Mouse (Mus musculus): ENCODE data around the gene Cib1. TPM values are rescaled to one million over a fixed set of nuclear protein-coding genes. Genes with fewer than 3 reads are reported as not detected.

Gene Cib1
- polyA plus RNA-seq, 1 experiment from 2014 or later = 26.0 TPM

DNA sequence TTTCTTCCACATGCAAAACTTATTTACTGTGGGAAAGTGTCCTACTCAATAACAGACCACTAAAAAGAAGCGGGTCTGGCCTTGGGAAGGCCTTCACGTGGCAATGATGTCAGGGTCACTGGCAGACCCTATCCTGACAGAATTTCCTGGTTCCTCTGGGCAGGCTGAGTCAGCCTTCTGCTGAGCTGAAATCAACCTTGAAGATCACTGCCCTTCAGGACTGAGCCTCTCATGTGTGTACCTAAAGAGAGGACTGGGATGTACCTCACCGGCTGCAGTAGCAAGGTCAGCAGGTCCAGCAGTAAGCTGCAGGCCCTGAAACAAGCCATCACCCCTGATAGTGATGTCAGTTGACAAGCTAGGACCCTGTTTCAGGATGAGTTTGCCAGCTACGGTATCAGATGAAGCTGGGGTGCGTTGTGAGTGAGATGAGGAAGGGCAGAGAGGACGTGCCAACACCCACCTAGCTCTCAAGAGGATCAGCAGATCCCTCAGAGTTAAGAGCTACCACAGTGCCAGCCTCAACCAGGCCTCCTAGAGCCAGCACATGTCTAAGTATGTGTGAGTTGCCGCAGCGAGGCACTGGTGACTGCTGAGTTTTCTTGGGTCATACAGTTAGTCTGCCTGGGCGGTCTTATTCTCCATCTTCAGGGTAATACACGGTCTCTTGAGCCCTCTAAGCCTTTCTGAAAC is 54.4 kb downstream of the Cib1 start:
- H3K9ac ChIP-seq (ENCODE audit: low read depth, low read length) = no peak overlapping the region
- no peaks in the 10 kb centered on the region for H3K36me3 ChIP-seq (ENCODE audit: control insufficient read depth, insufficient read depth, low read length)
- no peaks in the 10 kb centered on the region for H3K27me3 ChIP-seq (ENCODE audit: control insufficient read depth, insufficient read depth, low read depth, low read length)
- H3K4me1 ChIP-seq (ENCODE audit: control insufficient read depth, insufficient read depth, low read length) = no peaks in the 10 kb centered on the region
- H3K4me2 ChIP-seq (ENCODE audit: low read length) = no peak overlapping the region
- no peak for ATAC-seq
- H3K27ac ChIP-seq (ENCODE audit: low read length) = no peak overlapping the region
- H3K4me3 ChIP-seq (ENCODE audit: low read depth, low read length) = no peak overlapping the region
- H3K9me3 ChIP-seq (replicated peaks; ENCODE audit: control insufficient read depth, low read length, poor library complexity, severe bottlenecking) = no peaks in the 10 kb centered on the region
- WGBS = 91% methylated on average over 10 of the region's 10 CpGs

DNA sequence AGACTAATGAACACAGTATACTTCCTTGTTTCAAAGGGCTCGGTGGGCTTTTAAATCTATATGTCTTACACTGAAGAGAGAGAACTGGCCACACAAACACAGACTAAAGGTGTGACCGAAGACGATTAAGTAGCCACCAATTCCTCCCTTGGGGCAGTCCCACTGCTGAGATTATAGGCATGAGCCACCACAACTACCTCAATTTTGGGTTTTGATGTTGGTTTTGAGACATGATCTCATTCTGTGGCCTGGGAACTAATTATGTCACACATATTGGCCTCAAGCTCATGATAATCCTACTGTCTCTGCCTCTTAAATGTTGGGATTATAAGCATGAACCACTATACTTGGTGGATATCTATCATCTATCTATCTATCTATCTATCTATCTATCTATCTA is 55.2 kb downstream of the Cib1 start:
- H3K4me1 ChIP-seq (ENCODE audit: control insufficient read depth, insufficient read depth, low read length) = no peaks in the 10 kb centered on the region
- no peak overlapping the region for H3K27ac ChIP-seq (ENCODE audit: low read length)
- ATAC-seq = no peak
- H3K27me3 ChIP-seq (ENCODE audit: control insufficient read depth, insufficient read depth, low read depth, low read length) = no peaks in the 10 kb centered on the region
- H3K9me3 ChIP-seq (replicated peaks; ENCODE audit: control insufficient read depth, low read length, poor library complexity, severe bottlenecking) = no peaks in the 10 kb centered on the region
- WGBS = 92% methylated on average over 3 of the region's 3 CpGs
- H3K36me3 ChIP-seq (ENCODE audit: control insufficient read depth, insufficient read depth, low read length) = no peaks in the 10 kb centered on the region
- no peak overlapping the region for H3K9ac ChIP-seq (ENCODE audit: low read depth, low read length)
- H3K4me3 ChIP-seq (ENCODE audit: low read depth, low read length) = no peak overlapping the region
- H3K4me2 ChIP-seq (ENCODE audit: low read length) = no peak overlapping the region

Other genes with a start within 250 kb of the Cib1 start
- gene Zfp710, start 208.0 kb downstream of the Cib1 start, polyA plus RNA-seq (2015; fragmentation: Nextera tagmentation; extraction: Ambion mirVana) = 15.0 and 15.8 TPM in 2 replicates
- gene Idh2, start 117.4 kb downstream of the Cib1 start, polyA plus RNA-seq (2015; fragmentation: Nextera tagmentation; extraction: Ambion mirVana) = 210 and 224 TPM in 2 replicates
- 25.2 and 25.3 TPM in 2 replicates for gene Sema4b, start 46.0 kb downstream of the Cib1 start, polyA plus RNA-seq (2015; fragmentation: Nextera tagmentation; extraction: Ambion mirVana)
- 3.7 and 4.6 TPM in 2 replicates for gene Gdpgp1, start 52 bp upstream of the Cib1 start, polyA plus RNA-seq (2015; fragmentation: Nextera tagmentation; extraction: Ambion mirVana)
- 2.9 and 3.0 TPM in 2 replicates for gene Ttll13, start 13.6 kb upstream of the Cib1 start, polyA plus RNA-seq (2015; fragmentation: Nextera tagmentation; extraction: Ambion mirVana)
- gene Ngrn, start 28.4 kb upstream of the Cib1 start, polyA plus RNA-seq (2015; fragmentation: Nextera tagmentation; extraction: Ambion mirVana) = 73.8 and 78.5 TPM in 2 replicates
- gene Vps33b, start 36.8 kb upstream of the Cib1 start, polyA plus RNA-seq (2015; fragmentation: Nextera tagmentation; extraction: Ambion mirVana) = 27.3 and 27.5 TPM in 2 replicates
- 22.6 and 23.7 TPM in 2 replicates for gene Prc1, start 61.6 kb upstream of the Cib1 start, polyA plus RNA-seq (2015; fragmentation: Nextera tagmentation; extraction: Ambion mirVana)
- 10.6 and 10.7 TPM in 2 replicates for gene Rccd1, start 91.6 kb upstream of the Cib1 start, polyA plus RNA-seq (2015; fragmentation: Nextera tagmentation; extraction: Ambion mirVana)
- 61.9 and 62.6 TPM in 2 replicates for gene Unc45a, start 108.2 kb upstream of the Cib1 start, polyA plus RNA-seq (2015; fragmentation: Nextera tagmentation; extraction: Ambion mirVana)
- 23.3 and 27.7 TPM in 2 replicates for gene Hddc3, start 110.3 kb upstream of the Cib1 start, polyA plus RNA-seq (2015; fragmentation: Nextera tagmentation; extraction: Ambion mirVana)
- gene Man2a2, start 138.6 kb upstream of the Cib1 start, polyA plus RNA-seq (2015; fragmentation: Nextera tagmentation; extraction: Ambion mirVana) = 25.2 and 25.8 TPM in 2 replicates
- gene Fes, start 155.1 kb upstream of the Cib1 start, polyA plus RNA-seq (2015; fragmentation: Nextera tagmentation; extraction: Ambion mirVana) = 2.7 and 3.4 TPM in 2 replicates
- 3.9 and 4.1 TPM in 2 replicates for gene Furin, start 172.6 kb upstream of the Cib1 start, polyA plus RNA-seq (2015; fragmentation: Nextera tagmentation; extraction: Ambion mirVana)